Mouse (Mus musculus) natural killer cell, adult 2 months (primary cell): ENCODE measurements at regions not wholly inside any gene's neighbourhood (a gene's known extent, or its start where the extent isn't known, plus 50 kb on each side); places are given as distances from the start of the nearest gene placed in this dataset.

Experiments
- DNase-seq, 2 experiments: peaks; one replicate each; pipeline ENCODE4 v3.0.0; 2022; ENCODE audit warnings: low spot score in 2 of 2

- no peak for DNase-seq
Observed at GRCm38 (mm10) chr19:15800856-15801706, 146.1 kb downstream of the Psat1 start.

DNA sequence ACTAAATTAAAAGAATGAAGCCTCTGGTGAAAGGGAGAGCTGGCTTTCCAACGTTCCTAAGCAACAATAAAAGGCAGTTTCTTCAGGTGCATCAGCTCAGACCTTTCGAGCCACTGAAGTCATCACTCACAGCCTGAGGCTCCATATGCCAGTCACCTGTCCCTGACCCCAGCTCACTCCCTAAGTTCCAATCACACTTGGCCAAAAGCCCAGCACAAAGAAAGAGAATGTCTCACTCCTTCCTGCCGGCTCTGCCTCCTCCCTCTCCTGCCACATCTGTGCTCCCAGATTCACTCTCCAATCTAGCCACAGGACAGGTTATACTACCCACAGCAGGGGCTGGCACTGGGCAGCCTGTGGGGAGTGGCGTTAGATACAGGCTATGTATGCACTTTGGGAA, 150.7 kb downstream of the Psat1 start:
- no peak for DNase-seq

GRCm38 (mm10) chr19:15791942-15792341, 155.2 kb downstream of the Psat1 start:
- no peak for DNase-seq

DNA sequence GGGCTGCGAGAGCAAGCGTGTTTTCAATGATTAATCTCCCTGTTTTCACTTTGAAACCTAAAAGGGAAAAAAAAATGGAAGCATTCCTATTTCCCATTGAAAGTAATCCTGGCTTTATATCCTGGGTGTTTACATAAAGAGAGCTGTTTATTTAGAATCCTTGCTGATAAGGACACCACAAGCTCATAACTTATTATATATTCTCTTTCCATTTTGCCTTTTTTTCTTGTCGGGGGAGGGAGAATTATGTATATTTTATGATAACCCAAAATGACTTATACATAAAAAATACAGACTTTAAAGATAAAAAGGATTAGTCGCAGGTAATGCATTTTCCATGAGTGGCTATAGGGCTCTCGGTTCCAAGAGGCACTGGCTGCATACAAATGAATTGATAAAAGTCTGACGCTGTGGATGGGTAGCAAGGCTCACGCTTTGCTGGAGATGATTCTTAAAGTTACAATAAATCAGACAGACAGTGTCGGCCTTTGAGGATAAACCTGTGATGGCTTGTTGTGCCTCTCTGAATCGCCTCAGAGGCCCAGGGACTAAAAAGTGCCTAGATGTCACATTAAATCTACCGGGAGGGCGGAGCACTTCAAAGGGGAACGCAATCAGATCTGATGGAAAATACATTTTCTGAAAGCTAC, 155.7 kb downstream of the Psat1 start:
- no peak for DNase-seq

DNA sequence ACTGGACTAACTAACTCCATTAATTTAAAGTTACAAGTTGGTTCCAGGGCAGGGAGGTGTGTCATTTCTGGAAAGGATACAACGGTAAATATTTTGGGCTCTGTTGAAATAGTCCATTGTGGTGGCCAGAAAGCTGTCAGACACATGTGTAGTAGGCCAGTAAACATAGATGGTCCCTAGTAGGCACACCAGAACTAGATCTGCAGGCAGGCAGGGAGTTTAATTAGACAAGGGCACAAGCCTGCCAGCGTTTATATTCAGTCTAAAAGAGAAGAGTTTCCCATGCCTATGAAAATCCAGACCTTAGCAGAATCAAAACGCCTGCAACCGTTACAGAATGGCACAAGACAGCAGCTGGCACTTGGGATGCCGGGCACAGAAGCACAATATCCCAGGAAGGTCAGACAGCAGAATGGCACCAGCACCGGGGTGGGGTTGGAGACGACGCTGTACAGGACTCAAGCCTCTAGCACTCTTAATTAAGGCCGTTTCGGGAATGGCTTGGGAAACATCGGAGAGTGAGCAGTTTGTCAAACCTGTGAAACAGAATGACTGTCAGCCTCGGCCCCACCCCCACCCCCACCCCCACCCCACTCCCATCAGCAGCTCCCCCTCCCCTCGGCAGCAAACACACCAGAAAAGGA, 156.4 kb downstream of the Psat1 start:
- no peak for DNase-seq

GRCm38 (mm10) chr19:15789741-15790140, 157.4 kb downstream of the Psat1 start:
- no peak for DNase-seq

- DNase-seq: no peak
Observed at GRCm38 (mm10) chr19:15784644-15785043, 162.5 kb downstream of the Psat1 start.

- no peak for DNase-seq
Observed at GRCm38 (mm10) chr19:15769651-15770050, 177.5 kb downstream of the Psat1 start.

GRCm38 (mm10) chr19:15761086-15761485, 186.1 kb downstream of the Psat1 start:
- no peak for DNase-seq

GRCm38 (mm10) chr19:15745026-15745777, 201.9 kb downstream of the Psat1 start:
- DNase-seq: no peak

- DNase-seq: no peak
Observed at GRCm38 (mm10) chr19:15736200-15736599, 210.9 kb downstream of the Psat1 start.

GRCm38 (mm10) chr19:15726785-15727406, 220.2 kb downstream of the Psat1 start:
- no peak for DNase-seq

- DNase-seq: no peak
Observed at GRCm38 (mm10) chr19:15692379-15693023, 254.6 kb downstream of the Psat1 start.

DNA sequence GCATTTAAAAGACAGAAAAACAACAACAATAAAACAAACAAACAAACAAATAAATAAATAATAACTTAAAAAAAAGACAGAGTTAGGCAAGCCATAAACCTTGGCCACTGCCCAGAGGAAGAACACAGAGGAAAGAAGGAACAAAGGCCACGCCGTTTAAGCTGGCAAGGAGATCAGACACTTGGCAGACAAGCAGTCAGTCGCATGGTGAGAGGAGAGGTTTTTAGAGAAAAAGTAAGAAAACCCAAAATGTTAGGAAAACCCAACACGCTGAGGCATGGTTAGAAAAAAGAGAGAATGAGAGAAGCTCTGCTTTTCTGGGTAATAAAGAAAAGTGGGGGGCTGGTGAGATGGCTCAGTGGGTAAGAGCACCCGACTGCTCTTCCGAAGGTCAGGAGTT, 277.1 kb downstream of the Psat1 start:
- DNase-seq: no peak

DNA sequence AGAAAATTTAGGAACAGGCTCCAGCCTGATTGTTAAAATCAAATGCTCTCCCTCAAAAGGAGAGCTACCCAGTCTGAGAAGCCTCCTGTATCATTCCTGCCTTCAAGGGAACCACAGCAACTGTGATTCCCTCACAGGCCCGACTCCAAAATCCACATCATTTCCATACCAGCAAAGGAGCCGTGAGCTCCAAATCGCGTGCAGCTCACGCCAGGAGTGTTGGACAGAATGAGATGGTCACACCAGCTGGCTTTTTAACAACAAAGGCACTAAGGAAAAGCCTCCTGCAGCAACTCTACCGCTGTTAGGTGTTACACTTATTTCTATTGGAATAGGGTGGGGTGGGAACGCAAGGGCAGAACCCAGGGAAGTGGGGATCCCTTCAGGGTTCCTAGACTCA, 277.6 kb downstream of the Psat1 start:
- no peak for DNase-seq

GRCm38 (mm10) chr19:15668624-15669016, 278.5 kb downstream of the Psat1 start:
- DNase-seq: no peak

DNA sequence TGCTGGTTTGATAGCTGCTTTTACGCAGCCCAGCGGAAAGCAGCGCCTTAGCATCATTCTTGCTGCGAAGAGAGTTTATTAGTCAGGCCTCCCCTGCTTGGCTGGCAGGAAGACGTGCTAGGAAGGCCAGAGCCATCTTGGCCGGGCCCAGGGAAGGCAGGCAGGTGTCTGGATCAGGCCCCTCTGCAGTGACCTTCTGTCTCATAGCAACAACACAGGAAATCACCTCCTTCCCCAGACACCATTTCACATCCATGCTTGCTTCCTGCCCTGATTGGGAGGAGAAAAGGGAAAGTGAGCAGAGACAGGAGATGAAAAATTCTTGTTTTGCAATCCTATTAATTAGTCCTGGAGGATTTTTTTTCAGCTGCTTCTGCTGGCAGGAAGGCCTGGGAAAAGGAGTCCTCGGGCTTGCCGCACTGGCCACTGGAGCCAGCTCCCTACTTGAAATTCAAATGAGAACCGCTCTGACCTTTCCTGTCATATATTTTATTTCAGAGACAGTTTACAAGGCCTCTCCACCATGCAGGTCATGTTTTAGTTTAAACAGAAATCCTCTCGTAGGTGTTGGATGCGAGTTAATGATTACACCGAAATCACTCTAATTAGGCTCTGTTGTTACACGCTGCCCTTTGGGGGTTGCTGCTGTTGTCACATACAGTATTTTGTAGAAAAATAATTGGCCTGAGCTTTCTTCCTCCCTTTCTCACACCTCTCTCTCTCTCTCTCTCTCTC, 279.1 kb downstream of the Psat1 start:
- no peak for DNase-seq

DNA sequence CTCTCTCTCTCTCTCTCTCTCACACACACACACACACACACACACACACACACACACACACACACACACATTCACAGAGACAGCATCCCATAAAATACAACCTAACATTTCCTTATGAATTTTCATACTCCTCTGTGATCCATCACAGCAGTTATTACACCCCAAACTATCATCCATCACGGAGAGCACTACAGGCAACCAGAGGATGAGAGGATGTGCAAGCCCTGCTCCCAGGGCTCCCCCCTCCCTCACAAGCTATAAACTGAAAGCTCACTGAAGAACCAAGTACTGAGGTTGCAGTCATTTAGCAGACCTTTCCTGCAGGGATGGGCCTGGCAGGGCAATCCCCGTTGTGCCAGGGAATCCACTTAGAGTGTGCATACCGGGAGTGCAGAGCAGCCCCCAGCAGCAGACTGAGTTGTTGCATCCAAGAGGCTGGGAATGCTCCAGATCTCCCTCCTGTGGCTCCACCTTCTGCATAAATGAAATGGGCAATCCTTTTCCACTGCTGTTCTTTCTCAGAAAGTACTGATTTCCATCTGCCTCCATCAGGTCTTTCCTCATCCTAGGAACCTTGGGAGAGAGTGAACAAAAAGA, 283.4 kb downstream of the Psat1 start:
- DNase-seq: no peak

- no peak for DNase-seq
Observed at GRCm38 (mm10) chr19:15658611-15659010, 288.5 kb downstream of the Psat1 start.

- no peak for DNase-seq
Observed at GRCm38 (mm10) chr19:15657846-15658245, 289.3 kb downstream of the Psat1 start.
